Mouse (Mus musculus) T-helper 17 cell (primary cell): ENCODE measurements around the gene Cblc.

ENCODE experiments used
- in situ Hi-C, 2 experiments: fragments of 300-600 bp; cut with MboI, MseI; formaldehyde crosslinking; loops; 1 replicate in 1 of 2; 2 replicates in 1 of 2; pipeline ENCODE4 v1.15.1; 2025; ENCODE audit warnings: high pct_unique_total_duplicates in 2 of 2

The Cblc gene

GRCm38 (mm10) chr7:19784764-19785535 lies 11.7 kb downstream of the Cblc start:
- in situ Hi-C loops = no loop called here

GRCm38 (mm10) chr7:19783630-19784029 lies 13.0 kb downstream of the Cblc start:
- in situ Hi-C loops = no loop called here

- in situ Hi-C loops = no loop called here
These were observed 14.0 kb downstream of the Cblc start for GRCm38 (mm10) chr7:19782645-19783044.

- in situ Hi-C loops = no loop called here
These were observed 14.9 kb downstream of the Cblc start for GRCm38 (mm10) chr7:19781741-19782140.

- in situ Hi-C loops = loop anchor here in 1 of 2 experiments (5.0 kb wide), 1 partner anchor 63 kb away; the partner anchor contains the start of gene Tomm40
These were observed 16.7 kb downstream of the Cblc start for GRCm38 (mm10) chr7:19779903-19780302.

- in situ Hi-C loops = loop anchor here in 1 of 2 experiments (5.0 kb wide), 1 partner anchor 61 kb away; the partner anchor contains the start of gene Tomm40
These were observed 18.0 kb downstream of the Cblc start for GRCm38 (mm10) chr7:19778645-19779044.

- in situ Hi-C loops = loop anchor here in 1 of 2 experiments (5.0 kb wide), 1 partner anchor 60 kb away; the partner anchor contains the start of gene Tomm40
These were observed 19.4 kb downstream of the Cblc start for GRCm38 (mm10) chr7:19777049-19777723.

GRCm38 (mm10) chr7:19771682-19772081 lies 24.9 kb downstream of the Cblc start:
- in situ Hi-C loops = no loop called here

GRCm38 (mm10) chr7:19770984-19771391 lies 25.6 kb downstream of the Cblc start, which contains the start of gene Bcam:
TSS of gene Bcam (minus strand) at chr7:19771016.
- in situ Hi-C loops = no loop called here

- in situ Hi-C loops = no loop called here
These were observed 26.2 kb downstream of the Cblc start for GRCm38 (mm10) chr7:19770375-19770754.

GRCm38 (mm10) chr7:19769434-19770374 lies 26.9 kb downstream of the Cblc start:
- in situ Hi-C loops = no loop called here

- in situ Hi-C loops = no loop called here
These were observed 27.6 kb downstream of the Cblc start for GRCm38 (mm10) chr7:19769001-19769400.

GRCm38 (mm10) chr7:19768251-19768650 lies 28.4 kb downstream of the Cblc start:
- in situ Hi-C loops = no loop called here

- in situ Hi-C loops = no loop called here
These were observed 32.0 kb downstream of the Cblc start for GRCm38 (mm10) chr7:19764581-19764980.

- in situ Hi-C loops = no loop called here
These were observed 32.7 kb downstream of the Cblc start for GRCm38 (mm10) chr7:19763829-19764477.

- in situ Hi-C loops = no loop called here
These were observed 34.3 kb downstream of the Cblc start for GRCm38 (mm10) chr7:19762283-19762682.

- in situ Hi-C loops = no loop called here
These were observed 36.6 kb downstream of the Cblc start for GRCm38 (mm10) chr7:19760021-19760420.

- in situ Hi-C loops = no loop called here
These were observed 38.0 kb downstream of the Cblc start for GRCm38 (mm10) chr7:19758623-19759022.

- in situ Hi-C loops = no loop called here
These were observed 40.5 kb downstream of the Cblc start for GRCm38 (mm10) chr7:19755851-19756786.

- in situ Hi-C loops = no loop called here
These were observed 41.6 kb downstream of the Cblc start for GRCm38 (mm10) chr7:19755008-19755407.
